ENCODE assay signal across 10 mouse cellular contexts in genomic region chr5:116018784-116019183, GRCm38 (mm10). TPM values are rescaled to one million over a fixed set of nuclear protein-coding genes. Genes with fewer than 3 reads are reported as not detected.
DNase-seq lines count a peak whose midpoint lies in the region; ATAC-seq and TF ChIP-seq lines count a peak whose summit lies in the region.
"Had no signal": no experiment of that assay in that cellular context is flagged by ENCODE, and none has a peak within 500 bp of the region (broad histone marks: within the 10 kb centered on the region; RNA-seq: fewer than 3 reads in every experiment).

No protein-coding gene starts in this region.

- peaks cover 52% of the 10 kb centered on the region for H3K36me3 ChIP-seq in heart, embryonic 11.5 days (ENCODE audit: control insufficient read depth, insufficient read depth, low read length)
- peaks cover 56% of the 10 kb centered on the region for H3K36me3 ChIP-seq in ES-Bruce4 (ENCODE audit: control insufficient read depth, insufficient read depth, low read length, poor library complexity, severe bottlenecking)
- peaks cover 94% of the 10 kb centered on the region for H3K36me3 ChIP-seq in liver, embryonic 12.5 days

- H3K9me3 ChIP-seq in heart, embryonic 11.5 days (replicated peaks; ENCODE audit: control insufficient read depth, low read length), result no peaks in the 10 kb centered on the region
- H3K9me3 ChIP-seq in ES-Bruce4 (replicated peaks; ENCODE audit: control insufficient read depth, insufficient read depth, low read length, poor library complexity, severe bottlenecking), result no peaks in the 10 kb centered on the region
- no peaks in the 10 kb centered on the region for H3K9me3 ChIP-seq in liver, embryonic 12.5 days (replicated peaks)
- H3K9me3 ChIP-seq: hindbrain, embryonic 10.5 days; megakaryocyte, embryonic 14.5 days had no signal

- peak; percentile 25 for TF ChIP-seq CTCF in ES-Bruce4 (IDR thresholded peaks at IDR 0.05; ENCODE audit: low read depth, low read length)

- WGBS in heart, embryonic 11.5 days (ENCODE audit: insufficient replicate concordance), result 43% methylated on average over 6 of the region's 6 CpGs
- 63% methylated on average over 6 of the region's 6 CpGs for WGBS in liver, embryonic 12.5 days (ENCODE audit: insufficient replicate concordance)

- 0 out of 2 replicates have a peak overlapping the region, but pooled peaks have one; percentile 17 for H3K9ac ChIP-seq in heart, embryonic 11.5 days (ENCODE audit: low read depth, low read length)
- no peak overlapping the region for H3K9ac ChIP-seq in ES-Bruce4 (ENCODE audit: low read depth, poor library complexity, severe bottlenecking)
- H3K9ac ChIP-seq in liver, embryonic 12.5 days, result peak overlapping the region; percentile 50

- peaks cover 29% of the 10 kb centered on the region for H3K4me1 ChIP-seq in heart, embryonic 11.5 days (ENCODE audit: control insufficient read depth, insufficient read depth, low read length)
- H3K4me1 ChIP-seq in ES-Bruce4 (ENCODE audit: control insufficient read depth, insufficient read depth, low read length), result peaks cover 1% of the 10 kb centered on the region
- H3K4me1 ChIP-seq in liver, embryonic 12.5 days, result peaks cover 72% of the 10 kb centered on the region

- no peak for ATAC-seq in heart, embryonic 11.5 days (replicated peaks; ENCODE audit: insufficient number of reproducible peaks, low FRiP score, low TSS enrichment)
- no peak for ATAC-seq in liver, embryonic 12.5 days

- no peak for TF ChIP-seq POLR2A in ES-Bruce4 (IDR thresholded peaks at IDR 0.05; ENCODE audit: insufficient read depth, low read length)

- no peak for DNase-seq in heart, adult 9 months (ENCODE audit: low spot score in 2 of 2)
- peak; percentile 79 for DNase-seq in kidney, adult 18-20 months
- DNase-seq in spleen, postnatal 4 days (ENCODE audit: low spot score in 2 of 2), result no peak
- DNase-seq in layer of hippocampus, adult 8-10 months (ENCODE audit: low spot score in 2 of 2), result no peak
- DNase-seq in gastrocnemius, adult 18-20 months (ENCODE audit: low spot score), result no peak

- no peak overlapping the region for H3K4me3 ChIP-seq in heart, embryonic 11.5 days (ENCODE audit: low read depth, low read length)
- H3K4me3 ChIP-seq in ES-Bruce4 (ENCODE audit: low read depth, low read length), result no peak overlapping the region
- peak overlapping the region; percentile 94; the same call in 1 of the 2 replicates for H3K4me3 ChIP-seq in liver, embryonic 12.5 days
- H3K4me3 ChIP-seq: hindbrain, embryonic 10.5 days had no signal

- peak overlapping the region; percentile 37 for H3K4me2 ChIP-seq in heart, embryonic 11.5 days
- peak overlapping the region; percentile 90 for H3K4me2 ChIP-seq in liver, embryonic 12.5 days

- H3K27me3 ChIP-seq in heart, embryonic 11.5 days (ENCODE audit: control insufficient read depth, insufficient read depth, low read length), result no peaks in the 10 kb centered on the region
- H3K27me3 ChIP-seq in ES-Bruce4 (ENCODE audit: control insufficient read depth, insufficient read depth, low read length, poor library complexity, severe bottlenecking), result no peaks in the 10 kb centered on the region
- no peaks in the 10 kb centered on the region for H3K27me3 ChIP-seq in liver, embryonic 12.5 days (replicated peaks)
- H3K27me3 ChIP-seq: megakaryocyte, embryonic 14.5 days had no signal

- H3K27ac ChIP-seq in heart, embryonic 11.5 days (ENCODE audit: low read depth, low read length), result peak overlapping the region; percentile 76
- H3K27ac ChIP-seq in ES-Bruce4 (ENCODE audit: insufficient read depth, low read length), result no peak overlapping the region
- peak overlapping the region; percentile 98 for H3K27ac ChIP-seq in liver, embryonic 12.5 days
- H3K27ac ChIP-seq: hindbrain, embryonic 10.5 days had no signal

- TF ChIP-seq EP300 in ES-Bruce4 (IDR thresholded peaks at IDR 0.05; ENCODE audit: insufficient read depth, low read depth, low read length), result no peak

RNA-seq across cellular contexts. Expression of gene Prkab1, which starts 5.5 kb away (rescaled TPM):
- 50.1 and 54.1 TPM in 2 replicates for polyA plus RNA-seq in heart, embryonic 11.5 days (2014; fragmentation: Nextera tagmentation; extraction: Ambion mirVana)
- 27.7 and 32.8 TPM in 2 replicates for polyA plus RNA-seq in ES-Bruce4 (2011; ENCODE audit: insufficient read depth, insufficient read length, low read depth, missing spikeins)
- polyA plus RNA-seq in liver, embryonic 12.5 days (2016; fragmentation: Nextera tagmentation; extraction: Ambion mirVana), result 106 and 110 TPM in 2 replicates
- total RNA-seq in layer of hippocampus, adult 8-10 months (2022), result 10 to 100 TPM; 20.9 to 27.1 (median 22.6) TPM
- total RNA-seq in gastrocnemius, adult 18-20 months (2021), result 10 to 100 TPM in 1 of 2 experiments, 1 to 10 TPM in 1; 9.4 to 10.6 TPM
